Mouse (Mus musculus): ENCODE results near the gene Fbxw11.

DNA sequence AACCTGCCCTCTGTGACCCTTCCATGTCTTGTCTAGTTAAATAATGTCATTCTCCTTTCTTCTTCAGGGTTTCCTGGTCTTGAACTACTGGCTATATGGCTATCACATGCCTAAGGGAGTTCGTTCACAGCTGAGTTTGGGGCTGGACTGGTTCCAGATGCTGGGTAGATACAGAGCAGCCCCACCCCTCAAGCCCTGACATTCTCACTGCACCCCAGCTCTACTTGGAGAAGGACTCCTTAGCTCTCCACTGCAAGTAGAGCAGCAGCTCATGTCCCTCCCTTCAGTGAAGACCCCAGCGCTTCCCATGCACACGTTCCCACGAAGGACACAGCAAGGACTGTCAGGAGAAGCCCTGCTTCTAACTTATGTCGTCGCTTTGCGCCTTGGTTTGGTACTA, 101.9 kb downstream of the Fbxw11 start:
- TF ChIP-seq POLR2A (IDR thresholded peaks at IDR 0.05; ENCODE audit: low read depth, low read length) = no peak
- no peak for TF ChIP-seq CTCF (IDR thresholded peaks at IDR 0.05; ENCODE audit: extremely low read depth, insufficient read depth, insufficient read length, insufficient replicate concordance)
